Comparison of ENCODE assay signal across 8 mouse cellular contexts in genomic region chr11:29247725-29248124, GRCm38 (mm10). TPM values are rescaled to one million over a fixed set of nuclear protein-coding genes. Genes with fewer than 3 reads are reported as not detected.
A peak's percentile ranks its signal among the peaks of the same experiment; 100 is the strongest.
DNase-seq lines count a peak whose midpoint lies in the region; ATAC-seq lines count a peak whose summit lies in the region.

No protein-coding gene starts in this region.

- H3K9ac ChIP-seq in lung, embryonic 16.5 days (ENCODE audit: low read length): no peak overlapping the region
- H3K9ac ChIP-seq in limb, embryonic 13.5 days: no peak overlapping the region
- H3K9ac ChIP-seq in stomach, embryonic 14.5 days (replicated peaks; ENCODE audit: low read depth, low read length): no peak overlapping the region

- 96% methylated on average over 1 of the region's 1 CpGs for WGBS in lung, embryonic 16.5 days
- 89% methylated on average over 1 of the region's 1 CpGs for WGBS in limb, embryonic 13.5 days
- 96% methylated on average over 1 of the region's 1 CpGs for WGBS in stomach, embryonic 14.5 days

- no peaks in the 10 kb centered on the region for H3K27me3 ChIP-seq in lung, embryonic 16.5 days (ENCODE audit: control insufficient read depth, insufficient read depth, low read depth, low read length)
- H3K27me3 ChIP-seq in limb, embryonic 13.5 days: no peaks in the 10 kb centered on the region
- H3K27me3 ChIP-seq in stomach, embryonic 14.5 days (ENCODE audit: control insufficient read depth, insufficient read depth, low read length): no peaks in the 10 kb centered on the region

- H3K9me3 ChIP-seq in lung, embryonic 16.5 days (ENCODE audit: control insufficient read depth, low read length): no peaks in the 10 kb centered on the region
- H3K9me3 ChIP-seq in limb, embryonic 13.5 days: 0 out of 2 replicates have a peak, but pooled peaks cover 3% of the 10 kb centered on the region
- H3K9me3 ChIP-seq in stomach, embryonic 14.5 days (ENCODE audit: control insufficient read depth, low read depth, low read length): no peaks in the 10 kb centered on the region

- H3K4me3 ChIP-seq in lung, embryonic 16.5 days (ENCODE audit: low read length): peak overlapping the region; percentile 74
- H3K4me3 ChIP-seq in limb, embryonic 13.5 days: peak overlapping the region; percentile 80
- H3K4me3 ChIP-seq in stomach, embryonic 14.5 days (ENCODE audit: low read depth, low read length): peak overlapping the region; percentile 75

- H3K27ac ChIP-seq in lung, embryonic 16.5 days (ENCODE audit: low read length): no peak overlapping the region
- no peak overlapping the region for H3K27ac ChIP-seq in limb, embryonic 13.5 days
- no peak overlapping the region for H3K27ac ChIP-seq in stomach, embryonic 14.5 days (ENCODE audit: low read length)

- peak overlapping the region; percentile 57 for H3K4me2 ChIP-seq in lung, embryonic 16.5 days (ENCODE audit: low read depth, low read length)
- peak overlapping the region; percentile 83 for H3K4me2 ChIP-seq in limb, embryonic 13.5 days (replicated peaks)
- peak overlapping the region; percentile 31 for H3K4me2 ChIP-seq in stomach, embryonic 14.5 days (replicated peaks; ENCODE audit: low read depth, low read length)

- ATAC-seq in cerebellum, adult (ENCODE audit: insufficient number of reproducible peaks, low FRiP score, low TSS enrichment): peak; percentile 1; the same call in 1 of the 2 replicates
- no peak for ATAC-seq in lung, embryonic 16.5 days (ENCODE audit: low read depth)
- no peak for ATAC-seq in limb, embryonic 13.5 days (ENCODE audit: low FRiP score, low read depth)
- ATAC-seq in stomach, embryonic 14.5 days (ENCODE audit: insufficient number of reproducible peaks, insufficient read depth, low FRiP score, low read depth): no peak

- H3K36me3 ChIP-seq in lung, embryonic 16.5 days (ENCODE audit: control insufficient read depth, insufficient read depth, low read length): no peaks in the 10 kb centered on the region; the same call in 1 of the 2 replicates
- H3K36me3 ChIP-seq in limb, embryonic 13.5 days: peaks cover 6% of the 10 kb centered on the region
- peaks cover 3% of the 10 kb centered on the region; the same call in 1 of the 2 replicates for H3K36me3 ChIP-seq in stomach, embryonic 14.5 days (ENCODE audit: control insufficient read depth, insufficient read depth, low read length)

- H3K4me1 ChIP-seq in lung, embryonic 16.5 days (replicated peaks; ENCODE audit: control insufficient read depth, insufficient read depth, low read length): peaks cover 13% of the 10 kb centered on the region
- H3K4me1 ChIP-seq in limb, embryonic 13.5 days: peaks cover 14% of the 10 kb centered on the region
- H3K4me1 ChIP-seq in stomach, embryonic 14.5 days (ENCODE audit: control insufficient read depth, insufficient read depth, low read length): peaks cover 11% of the 10 kb centered on the region; the same call in 1 of the 2 replicates

- no peak for DNase-seq in cerebellum, adult 9-10 months
- DNase-seq in lung, postnatal 4 days: no peak
- no peak for DNase-seq in urinary bladder, postnatal 14 days (ENCODE audit: low spot score)
- DNase-seq in kidney, postnatal 10 days: no peak

RNA-seq across cellular contexts. Expression of gene Cfap36, which starts 0.5 kb away (rescaled TPM):
- 71.6 and 76.8 TPM in 2 replicates for polyA plus RNA-seq in lung, embryonic 16.5 days (2015; fragmentation: Nextera tagmentation; extraction: Ambion mirVana)
- polyA plus RNA-seq in limb, embryonic 13.5 days (2015; fragmentation: Nextera tagmentation; extraction: Ambion mirVana): 62.7 and 65.7 TPM in 2 replicates
- polyA plus RNA-seq in stomach, embryonic 14.5 days (2014; fragmentation: Nextera tagmentation; extraction: Ambion mirVana): 53.1 and 56.5 TPM in 2 replicates

Comparison
In these comparisons a context has a peak if more than half of its experiments do, and no peak if none do; other contexts are left out.
1. H3K4me2 ChIP-seq: peak in every context shown above with its lines; median percentile 83 in limb, embryonic 13.5 days; 57 in lung, embryonic 16.5 days; 31 in stomach, embryonic 14.5 days.